Mouse (Mus musculus) heart, postnatal 36 days (tissue): ENCODE data around the gene 1810062G17Rik. TPM values are rescaled to one million over a fixed set of nuclear protein-coding genes. Genes with fewer than 3 reads are reported as not detected.

Experiments
- DNase-seq, 2 experiments: peaks; one replicate each; pipeline ENCODE4 v3.0.0; 2021 to 2022
- intact Hi-C: fragments of 180-260 bp; cut with DNase I; formaldehyde crosslinking; loops from one replicate; pipeline ENCODE4 v1.15.1; 2025
- microRNA-seq, 2 experiments: library from miRNA; unstranded; fragments of <30 nt; microRNA quantifications; one replicate each; pipeline ENCODE4 v1.2.0; 2021; ENCODE audit warnings: borderline number of aligned reads in 2 of 2
- total RNA-seq, 2 experiments: library from RNA; stranded (reverse); gene quantifications; 2 replicates each; pipeline ENCODE4 v1.2.3; 2021

Gene 1810062G17Rik
- total RNA-seq, 2 experiments from 2014 or later, result 0.30 TPM; not detected in 1

DNA sequence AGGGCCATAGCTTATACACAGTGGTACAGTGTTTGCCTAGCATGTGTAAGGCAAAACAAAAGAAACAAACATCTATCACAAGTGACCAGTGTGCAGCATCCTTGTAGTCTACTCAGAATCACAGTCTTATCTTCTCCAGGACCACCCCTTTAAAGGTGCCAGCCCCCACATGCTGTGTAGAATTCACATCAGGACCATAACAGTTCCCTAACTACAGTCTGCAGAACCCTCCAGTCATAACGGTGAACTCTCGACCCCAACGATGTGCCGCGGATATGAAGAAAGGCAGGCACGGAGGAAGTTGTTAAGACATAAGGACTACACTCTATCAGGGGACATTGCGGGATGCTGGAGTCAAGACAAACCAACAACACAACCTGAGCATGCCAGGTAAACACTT is 23.7 kb downstream of the 1810062G17Rik start:
- intact Hi-C loops, result no loop called here
- DNase-seq, result no peak

DNA sequence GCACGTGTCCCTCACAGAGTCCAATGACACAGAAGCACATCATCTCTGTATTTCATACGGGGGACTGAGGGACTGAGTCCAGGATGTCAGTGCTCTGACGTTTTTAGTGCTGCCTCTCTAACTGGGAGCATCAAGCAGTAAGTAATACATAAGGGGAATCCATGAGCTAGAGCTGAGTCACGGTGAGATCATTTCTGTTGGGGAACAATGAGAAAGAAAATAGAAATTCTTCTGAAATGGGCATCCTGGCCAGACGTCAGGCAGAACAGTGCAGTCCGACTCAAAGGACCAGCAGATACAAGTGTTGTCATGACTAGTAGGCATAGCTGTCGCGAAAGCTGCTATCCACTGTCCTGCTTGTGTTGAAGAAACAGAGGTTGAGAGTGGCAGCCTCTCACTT is 25.2 kb downstream of the 1810062G17Rik start:
- intact Hi-C loops, result no loop called here
- DNase-seq, result no peak

- intact Hi-C loops, result no loop called here
These were observed 25.8 kb downstream of the 1810062G17Rik start for GRCm38 (mm10) chr3:36501546-36501945.

DNA sequence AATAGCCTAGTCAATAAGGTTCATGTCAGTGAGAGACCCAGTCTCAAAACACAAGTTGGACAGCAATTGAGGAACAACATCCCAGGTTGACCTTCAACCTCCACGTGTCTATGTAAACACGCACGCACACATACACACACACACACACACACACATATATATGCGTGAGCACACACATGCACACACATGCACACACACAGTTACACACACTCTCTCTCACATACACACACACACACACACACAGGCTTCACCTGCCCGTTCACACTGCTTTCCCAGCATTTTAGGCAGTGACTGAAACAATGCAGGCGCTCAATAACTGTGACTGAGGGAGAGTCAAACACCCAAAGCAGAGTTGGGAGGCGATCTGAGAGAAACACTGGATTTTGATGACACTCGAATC is 29.6 kb downstream of the 1810062G17Rik start:
- DNase-seq, result no peak

More at GRCm38 (mm10) chr3:36501546-36501945, 25.8 kb downstream of the 1810062G17Rik start:
- DNase-seq, result no peak

DNA sequence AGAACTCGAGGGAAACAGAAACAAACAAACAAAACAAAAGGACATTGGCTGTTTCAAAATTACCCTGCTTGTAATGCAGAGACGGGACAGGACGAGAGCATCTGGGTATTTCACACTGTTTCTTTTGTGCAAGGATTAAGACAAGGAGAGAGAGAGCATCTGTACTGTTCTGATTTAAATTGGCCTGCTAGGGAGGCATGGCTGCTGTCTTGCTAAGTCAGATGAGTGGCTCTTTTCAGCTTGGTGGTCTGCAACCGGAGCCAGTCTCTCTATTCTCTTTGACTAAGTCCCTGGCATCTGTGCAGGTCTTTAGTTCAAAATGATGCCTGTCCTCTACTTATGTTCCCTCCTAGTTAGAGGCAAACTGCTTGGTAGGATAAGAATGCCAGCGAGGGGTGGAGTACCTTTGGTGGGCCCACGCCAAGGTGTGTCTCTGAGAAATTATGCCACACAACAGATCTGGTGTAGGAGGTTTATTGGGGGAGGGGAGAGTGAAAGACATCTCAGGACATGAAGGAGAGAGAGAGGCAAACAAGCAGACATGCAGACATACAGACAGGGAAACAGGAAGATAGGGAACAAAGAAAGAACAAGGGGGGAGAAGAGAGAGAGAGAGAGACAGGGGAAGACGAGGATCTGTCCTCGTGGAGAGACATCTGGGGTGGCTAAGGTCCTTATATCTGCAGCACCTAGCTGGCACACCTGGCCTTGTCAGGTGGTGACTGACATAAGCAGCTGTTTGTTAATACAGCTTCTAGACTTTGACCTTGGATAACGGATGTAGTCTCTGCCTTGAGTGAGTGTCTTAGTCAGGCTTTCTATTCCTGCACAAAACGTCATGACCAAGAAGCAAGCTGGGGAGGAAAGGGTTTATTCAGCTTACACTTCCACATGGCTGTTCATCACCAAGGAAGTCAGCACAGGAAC is 30.3 kb downstream of the 1810062G17Rik start:
- intact Hi-C loops, result no loop called here

More for the DNA sequence above, 29.6 kb downstream of the 1810062G17Rik start:
- intact Hi-C loops, result no loop called here

DNA sequence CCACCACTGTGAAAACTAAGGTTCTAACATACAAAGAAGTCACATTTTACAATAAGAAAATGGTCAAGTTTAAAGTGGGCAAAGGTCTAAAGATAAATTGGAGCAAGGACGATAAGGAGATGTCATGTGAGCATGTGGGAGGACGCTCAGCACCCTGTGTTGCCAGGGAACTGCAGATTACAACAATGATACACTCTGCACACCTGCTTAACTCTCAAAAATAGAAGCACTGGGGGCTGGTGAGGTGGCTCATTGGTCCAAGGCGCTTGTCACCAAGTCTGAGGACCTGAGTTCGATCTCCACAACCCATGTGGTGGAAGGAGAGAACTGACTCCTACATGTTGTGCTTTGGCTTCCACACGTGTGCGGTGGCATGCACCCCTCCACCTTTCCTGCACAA is 35.8 kb downstream of the 1810062G17Rik start:
- intact Hi-C loops, result no loop called here
- DNase-seq, result no peak

More for the DNA sequence above, 30.3 kb downstream of the 1810062G17Rik start:
- no peak for DNase-seq

DNA sequence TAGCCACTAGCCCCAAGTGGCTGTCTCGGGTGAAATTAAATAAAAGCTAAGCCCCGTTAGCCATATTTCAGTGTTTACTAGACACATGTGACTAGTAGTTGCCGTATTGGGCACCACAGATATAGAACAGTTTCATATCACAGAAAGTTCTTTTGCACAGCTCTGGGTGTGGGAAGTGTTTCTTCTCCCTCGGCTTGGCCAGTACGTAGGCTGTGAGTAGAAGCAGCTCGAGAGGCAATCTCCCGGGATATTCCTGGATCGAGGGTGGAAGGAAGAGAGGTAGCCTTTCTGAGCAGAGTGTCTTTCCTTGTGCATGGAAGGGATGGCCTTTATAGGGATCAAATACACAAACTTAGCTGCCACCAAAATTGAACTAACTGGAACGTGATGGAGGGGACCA is 40.5 kb downstream of the 1810062G17Rik start:
- intact Hi-C loops, result no loop called here
- no peak for DNase-seq

- intact Hi-C loops, result no loop called here
These were observed 45.6 kb downstream of the 1810062G17Rik start, which contains the start of gene Gm11549 for GRCm38 (mm10) chr3:36521073-36522060. Gene Gm11549 (minus strand): TSS chr3:36521813.

DNA sequence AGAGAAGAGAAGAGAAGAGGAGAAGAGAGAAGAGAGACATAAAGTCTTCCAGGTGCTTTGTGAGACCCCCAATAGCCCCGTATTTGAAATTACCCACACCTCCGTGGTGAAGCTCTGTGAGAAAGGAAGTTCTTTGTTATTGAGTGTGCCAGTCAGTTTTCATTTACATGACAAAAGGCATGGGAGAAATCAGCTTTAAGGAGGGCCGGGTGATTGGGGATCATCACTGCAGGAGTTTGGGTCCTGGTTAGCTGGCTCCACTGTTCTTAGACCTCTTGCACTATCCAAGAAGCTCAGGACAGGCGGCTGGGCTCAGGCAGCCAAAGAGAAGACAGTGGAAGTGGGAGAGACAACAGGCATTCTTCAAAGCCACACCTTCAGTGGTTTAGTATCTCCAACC is 46.4 kb downstream of the 1810062G17Rik start:
- no peak for DNase-seq
- intact Hi-C loops, result no loop called here

More at GRCm38 (mm10) chr3:36521073-36522060, 45.6 kb downstream of the 1810062G17Rik start, which contains the start of gene Gm11549:
- DNase-seq, result no peak

- no peak for DNase-seq
- intact Hi-C loops, result no loop called here
These were observed 48.7 kb downstream of the 1810062G17Rik start for GRCm38 (mm10) chr3:36524466-36524865.

DNA sequence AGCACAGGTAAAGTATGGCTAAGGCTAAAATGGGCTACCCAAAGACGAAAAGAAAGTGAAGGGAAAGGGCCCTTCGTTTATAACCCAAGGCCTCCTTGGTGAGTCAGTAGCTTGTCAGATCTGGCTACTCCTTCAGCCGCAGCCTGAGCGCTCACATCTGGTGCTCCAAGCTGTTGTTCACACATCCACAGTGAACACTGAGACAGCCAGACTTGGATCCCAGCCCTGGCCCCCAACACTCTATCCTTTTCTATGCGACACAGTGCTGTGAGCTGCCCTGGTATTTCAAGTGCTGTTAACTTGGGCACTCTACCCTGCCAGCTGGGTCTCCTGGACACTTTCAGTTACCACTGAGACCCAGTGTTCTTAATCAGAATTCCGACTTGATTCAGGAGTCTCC is 54.6 kb downstream of the 1810062G17Rik start:
- intact Hi-C loops, result no loop called here
- DNase-seq, result peak; percentile 51 to 54

DNA sequence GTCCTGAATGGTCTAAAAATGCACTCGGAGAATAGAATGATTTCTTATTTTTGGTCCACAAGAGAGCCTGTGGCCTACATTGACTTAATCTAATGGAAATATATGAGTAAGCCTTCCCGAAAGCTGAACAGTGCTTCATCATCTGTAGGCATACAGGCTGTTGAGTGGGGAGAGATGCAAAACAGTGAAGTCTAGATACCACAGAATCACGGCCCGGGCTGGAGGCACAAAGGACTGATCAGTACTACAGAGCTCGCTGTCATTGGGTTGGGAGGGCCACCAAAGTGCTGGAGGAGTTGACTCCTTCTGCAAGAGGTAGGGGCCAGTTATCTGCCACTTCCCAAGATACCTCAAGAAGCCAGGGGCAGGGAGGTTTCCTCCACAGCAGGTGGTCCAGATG is 55.0 kb downstream of the 1810062G17Rik start:
- intact Hi-C loops, result no loop called here
- DNase-seq, result no peak

GRCm38 (mm10) chr3:36531242-36531641 is 55.5 kb downstream of the 1810062G17Rik start:
- intact Hi-C loops, result no loop called here
- no peak for DNase-seq

Small RNA genes within 50 kb of the gene (microRNA-seq; reads per million reads assigned to microRNA genes)
- 0 to 1.3 reads per million in 2 experiments for gene Mir7009

Other genes with a start within 250 kb of the 1810062G17Rik start
- 100 to 1,000 TPM; 140 to 143 TPM for gene Anxa5, start within 50 bp of the 1810062G17Rik start, total RNA-seq
- not detected for gene Gm11549, start 45.9 kb downstream of the 1810062G17Rik start, total RNA-seq
- 10 to 100 TPM; 17.0 to 18.4 TPM for gene Exosc9, start 76.7 kb downstream of the 1810062G17Rik start, total RNA-seq
- gene Ccna2, start 96.2 kb downstream of the 1810062G17Rik start, total RNA-seq, result 1 to 10 TPM; 1.5 TPM
- gene Bbs7, start 137.5 kb downstream of the 1810062G17Rik start, total RNA-seq, result 1 to 10 TPM; 5.3 to 8.8 TPM
- 1 to 10 TPM; 5.1 to 7.1 TPM for gene Trpc3, start 214.2 kb downstream of the 1810062G17Rik start, total RNA-seq